Mouse (Mus musculus) neural tube, embryonic 14.5 days (tissue): ENCODE results near the gene Pcx. TPM values are rescaled to one million over a fixed set of nuclear protein-coding genes. Genes with fewer than 3 reads are reported as not detected.

ENCODE experiments used
- ATAC-seq: fragments of 200-750 bp; cut with Nextera tagmentation; 2 replicates; pipeline ENCODE4 v1.8.0; 2017; ENCODE audit warnings: low read depth, mild to moderate bottlenecking, moderate TSS enrichment, moderate library complexity
- H3K27ac ChIP-seq: fragments of 300-500 bp; sonication (generic); 2 replicates; pipeline ENCODE4 v1.5.1; 2014; ENCODE audit warnings: low read depth, mild to moderate bottlenecking, control low read depth, low read length, moderate library complexity, mixed read lengths
- H3K27me3 ChIP-seq: fragments of 300-500 bp; sonication (generic); 2 replicates; pipeline ENCODE4 v1.6.1; 2014; ENCODE audit warnings: low read length; ENCODE audit not compliant: control insufficient read depth, insufficient read depth
- H3K36me3 ChIP-seq: fragments of 300-500 bp; sonication (generic); 2 replicates; pipeline ENCODE4 v1.6.1; 2014; ENCODE audit warnings: low read length, mixed read lengths; ENCODE audit not compliant: control insufficient read depth, insufficient read depth
- H3K4me1 ChIP-seq: fragments of 300-500 bp; sonication (generic); 2 replicates; pipeline ENCODE4 v1.6.1; 2014; ENCODE audit warnings: low read length; ENCODE audit not compliant: control insufficient read depth, insufficient read depth
- H3K4me2 ChIP-seq: fragments of 300-500 bp; sonication (generic); 2 replicates; pipeline ENCODE4 v1.6.1; 2014; ENCODE audit warnings: mild to moderate bottlenecking, low read depth, low read length, control low read depth
- H3K4me3 ChIP-seq: fragments of 300-500 bp; sonication (generic); 2 replicates; pipeline ENCODE4 v1.5.1; 2014; ENCODE audit warnings: low read depth, low read length, control low read depth, mixed read lengths
- H3K9ac ChIP-seq: fragments of 300-500 bp; sonication (generic); replicated peaks from 2 replicates; pipeline ENCODE4 v1.6.1; 2014; ENCODE audit warnings: low read depth, mild to moderate bottlenecking, control low read depth, low read length, mixed read lengths
- H3K9me3 ChIP-seq: fragments of 300-500 bp; sonication (generic); 2 replicates; pipeline ENCODE4 v1.6.1; 2016; ENCODE audit warnings: low read length; ENCODE audit not compliant: control insufficient read depth
- WGBS: fragments of 180-500 bp; shearing (Covaris S2); extraction: QIAGEN DNeasy Blood & Tissue Kit; methylation state at CpG from one replicate; pipeline ENCODE4 v1.1.7; 2014; 5-methylcytosine and 5-hydroxymethylcytosine counted together
- polyA plus RNA-seq: library from polyadenylated mRNA; unstranded; fragments of >200 nt; fragmentation: Nextera tagmentation; extraction: Ambion mirVana; gene quantifications from 2 replicates; pipeline ENCODE4 v1.2.1, GENCODE M21; 2014

Pcx gene
- polyA plus RNA-seq, 1 experiment from 2014 or later = 22.5 TPM

GRCm38 (mm10) chr19:4614305-4615150, 104.3 kb downstream of the Pcx start:
- peaks cover 24% of the 10 kb centered on the region for H3K4me1 ChIP-seq
- 18% methylated on average over 42 of the region's 49 CpGs for WGBS
- peak; percentile 10 for ATAC-seq

DNA sequence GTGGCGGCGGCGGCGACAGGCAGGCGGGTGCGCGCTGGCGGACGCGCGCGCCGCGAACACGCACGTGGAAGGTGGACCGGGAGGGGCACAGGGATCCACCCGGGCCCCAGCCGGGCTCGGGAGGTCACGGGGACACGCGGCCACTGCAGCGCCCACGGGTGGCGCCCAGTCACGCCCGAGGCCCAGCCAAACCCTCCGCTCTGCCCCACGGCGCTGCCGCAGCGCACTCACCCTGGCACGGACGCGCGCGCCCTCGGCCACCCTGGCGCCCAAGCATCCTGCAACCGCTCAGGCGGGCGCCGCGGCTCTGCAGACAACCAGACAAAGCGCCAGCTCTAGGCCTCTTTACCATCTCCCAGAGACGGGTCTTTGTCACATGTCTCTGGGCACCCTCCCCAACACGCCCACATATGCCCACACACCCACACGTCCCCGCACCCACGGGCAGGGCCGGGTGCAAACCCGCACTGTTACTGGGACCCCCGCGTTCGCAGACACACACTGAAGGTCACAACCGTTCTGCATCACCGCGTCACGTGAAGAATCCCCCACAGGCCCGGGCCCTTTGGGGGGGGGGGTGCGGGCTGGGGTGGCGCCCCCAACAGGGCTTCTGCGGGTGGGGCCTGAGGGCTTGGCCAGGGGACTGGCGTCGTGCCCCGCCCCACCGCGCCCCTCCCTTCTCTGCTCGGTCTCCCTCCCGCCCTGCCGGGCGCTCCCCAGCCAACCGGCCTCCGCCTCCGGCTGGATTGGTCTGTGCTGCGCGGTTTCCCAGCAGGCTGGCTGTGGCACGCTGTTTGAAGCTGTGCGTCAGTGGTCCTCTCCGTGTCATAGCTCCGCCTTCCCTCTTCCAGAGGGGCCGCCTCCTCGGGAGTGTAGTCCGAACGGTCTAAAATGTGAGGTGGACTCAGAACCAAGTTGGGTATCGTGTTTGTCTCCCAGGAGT, 105.2 kb downstream of the Pcx start, which contains the start of gene Lrfn4:
Gene Lrfn4 (minus strand): TSS at position 517 of the 943 bp plus-strand sequence.
- Histone ChIP-seq H3K4me2 (peak within 1 kb of the TSS; percentile 74), H3K27me3 (no peaks in the 10 kb centered on the region), H3K9ac (peak within 1 kb of the TSS; percentile 95), H3K36me3 (peaks cover 28% of the 10 kb centered on the region), H3K4me3 (peak within 1 kb of the TSS; percentile 91), H3K9me3 (no peaks in the 10 kb centered on the region), H3K4me1 (peaks cover 24% of the 10 kb centered on the region), H3K27ac (peak within 1 kb of the TSS; percentile 92)
- peak; percentile 95 for ATAC-seq
- under 1% methylated on average over 75 of the region's 87 CpGs for WGBS

More at GRCm38 (mm10) chr19:4614305-4615150, 104.3 kb downstream of the Pcx start:
- H3K36me3 ChIP-seq = peaks cover 28% of the 10 kb centered on the region
- H3K27ac ChIP-seq = peak overlapping the region; percentile 92
- H3K9ac ChIP-seq = peak overlapping the region; percentile 95
- no peaks in the 10 kb centered on the region for H3K9me3 ChIP-seq
- H3K27me3 ChIP-seq = no peaks in the 10 kb centered on the region
- H3K4me2 ChIP-seq = peak overlapping the region; percentile 74
- H3K4me3 ChIP-seq = peak overlapping the region; percentile 91

DNA sequence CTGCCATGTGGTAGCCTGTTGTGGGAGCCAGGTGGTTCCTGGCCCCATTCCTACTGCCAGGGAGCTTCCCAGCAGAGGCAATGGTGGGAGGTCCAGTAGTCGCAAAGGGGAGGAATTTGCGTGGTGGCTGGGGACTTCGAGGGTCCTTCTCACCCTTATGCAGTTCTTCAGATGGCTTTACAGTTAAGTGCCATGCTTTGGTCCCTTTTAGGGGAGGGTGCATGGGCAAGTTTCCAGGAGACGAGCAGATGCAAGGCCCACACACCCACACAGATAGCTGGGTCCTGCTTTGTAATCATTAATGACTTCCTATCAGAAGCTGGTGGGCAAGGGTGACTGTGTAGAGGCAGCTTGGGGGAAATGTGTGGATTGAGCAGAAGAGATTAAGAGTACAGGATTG, 106.3 kb downstream of the Pcx start:
- Histone ChIP-seq H3K27me3 (no peaks in the 10 kb centered on the region), H3K36me3 (peaks cover 25% of the 10 kb centered on the region), H3K4me3 (no peak overlapping the region), H3K9me3 (no peaks in the 10 kb centered on the region), H3K4me1 (peaks cover 24% of the 10 kb centered on the region), H3K27ac (peak overlapping the region; percentile 92; the same call in 1 of the 2 replicates), H3K9ac (no peak overlapping the region), H3K4me2 (no peak overlapping the region)
- WGBS = 41% methylated on average over 4 of the region's 4 CpGs
- ATAC-seq = no peak

GRCm38 (mm10) chr19:4618183-4618582, 107.9 kb downstream of the Pcx start:
- no peak overlapping the region for H3K27ac ChIP-seq
- H3K9ac ChIP-seq = no peak overlapping the region
- H3K36me3 ChIP-seq = peaks cover 14% of the 10 kb centered on the region
- H3K4me1 ChIP-seq = peaks cover 17% of the 10 kb centered on the region
- H3K9me3 ChIP-seq = no peaks in the 10 kb centered on the region
- H3K4me2 ChIP-seq = no peak overlapping the region
- 32% methylated on average over 18 of the region's 18 CpGs for WGBS
- no peaks in the 10 kb centered on the region for H3K27me3 ChIP-seq
- H3K4me3 ChIP-seq = no peak overlapping the region
- ATAC-seq = no peak

DNA sequence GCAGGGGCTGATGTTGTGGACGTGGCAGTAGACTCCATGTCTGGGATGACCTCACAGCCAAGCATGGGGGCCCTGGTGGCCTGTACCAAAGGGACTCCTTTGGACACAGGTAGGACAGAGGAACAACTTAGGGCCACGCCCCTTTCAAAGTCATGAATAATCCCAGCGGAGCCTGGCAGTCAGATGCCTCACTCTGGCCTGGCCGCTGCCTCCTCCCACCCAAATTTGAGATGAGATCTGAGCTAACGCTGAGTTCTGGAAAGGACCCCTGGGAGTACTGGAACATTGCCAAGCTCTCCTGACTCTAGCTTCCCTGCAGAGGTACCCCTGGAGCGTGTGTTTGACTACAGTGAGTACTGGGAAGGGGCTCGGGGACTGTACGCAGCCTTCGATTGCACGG, 109.2 kb downstream of the Pcx start:
- H3K36me3 ChIP-seq = peaks cover 8% of the 10 kb centered on the region; the same call in 1 of the 2 replicates
- peaks cover 6% of the 10 kb centered on the region; the same call in 1 of the 2 replicates for H3K4me1 ChIP-seq
- no peak overlapping the region for H3K9ac ChIP-seq
- WGBS = 79% methylated on average over 10 of the region's 10 CpGs
- no peak for ATAC-seq
- no peak overlapping the region for H3K4me3 ChIP-seq
- H3K9me3 ChIP-seq = no peaks in the 10 kb centered on the region
- no peaks in the 10 kb centered on the region for H3K27me3 ChIP-seq
- no peak overlapping the region for H3K27ac ChIP-seq
- no peak overlapping the region for H3K4me2 ChIP-seq

- H3K4me2 ChIP-seq = no peak overlapping the region
- no peaks in the 10 kb centered on the region for H3K27me3 ChIP-seq
- ATAC-seq = no peak
- peaks cover 8% of the 10 kb centered on the region; the same call in 1 of the 2 replicates for H3K4me1 ChIP-seq
- H3K27ac ChIP-seq = no peak overlapping the region
- H3K9me3 ChIP-seq = no peaks in the 10 kb centered on the region
- no peak overlapping the region for H3K9ac ChIP-seq
- peaks cover 8% of the 10 kb centered on the region; the same call in 1 of the 2 replicates for H3K36me3 ChIP-seq
- WGBS = 89% methylated on average over 7 of the region's 7 CpGs
- H3K4me3 ChIP-seq = no peak overlapping the region
Measured at GRCm38 (mm10) chr19:4620721-4621120, 110.4 kb downstream of the Pcx start.

DNA sequence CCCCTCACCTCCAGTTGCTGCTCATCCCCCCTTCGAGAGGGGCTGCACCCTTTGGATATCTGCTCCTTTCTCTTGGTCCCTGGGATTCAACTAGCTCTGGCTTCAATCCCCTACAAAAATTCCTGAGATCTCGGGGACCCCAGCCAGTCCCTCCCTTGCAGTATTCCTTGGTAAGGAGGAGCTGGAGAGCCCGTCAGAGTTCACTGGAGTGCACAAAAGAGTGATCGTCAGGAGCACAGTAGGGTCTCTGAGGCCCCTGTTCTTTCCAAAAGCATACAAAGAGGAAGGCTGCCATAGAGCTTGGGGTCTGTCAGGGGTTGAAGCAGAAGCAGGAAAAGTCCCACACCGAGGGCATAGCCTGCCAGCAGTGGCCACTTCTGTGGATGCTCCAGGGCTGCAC, 112.5 kb downstream of the Pcx start:
- Histone ChIP-seq H3K9ac (no peak overlapping the region), H3K27ac (no peak overlapping the region), H3K36me3 (peaks cover 8% of the 10 kb centered on the region; the same call in 1 of the 2 replicates), H3K4me2 (no peak overlapping the region), H3K4me1 (peaks cover 12% of the 10 kb centered on the region; the same call in 1 of the 2 replicates), H3K4me3 (no peak overlapping the region), H3K9me3 (no peaks in the 10 kb centered on the region), H3K27me3 (no peaks in the 10 kb centered on the region)
- WGBS = 75% methylated on average over 5 of the region's 5 CpGs
- no peak for ATAC-seq

- Histone ChIP-seq H3K9me3 (no peaks in the 10 kb centered on the region), H3K9ac (no peak overlapping the region), H3K4me2 (no peak overlapping the region), H3K27me3 (no peaks in the 10 kb centered on the region), H3K36me3 (peaks cover 8% of the 10 kb centered on the region; the same call in 1 of the 2 replicates), H3K27ac (no peak overlapping the region), H3K4me1 (peaks cover 12% of the 10 kb centered on the region; the same call in 1 of the 2 replicates), H3K4me3 (no peak overlapping the region)
- ATAC-seq = no peak
- WGBS = 92% methylated on average over 9 of the region's 9 CpGs
Measured at GRCm38 (mm10) chr19:4623419-4623818, 113.1 kb downstream of the Pcx start.
